8 mouse cellular contexts compared by ENCODE assay signal in genomic region chr8:108896468-108897346, GRCm38 (mm10).
DNase-seq lines count a peak whose midpoint lies in the region; ATAC-seq and TF ChIP-seq lines count a peak whose summit lies in the region.

No protein-coding gene starts in this region.

- WGBS in hindbrain, embryonic 14.5 days, result 26% methylated on average over 18 of the region's 18 CpGs
- 42% methylated on average over 18 of the region's 18 CpGs for WGBS in small intestine, adult 2 months

- peak; percentile 58 for ATAC-seq in hindbrain, embryonic 14.5 days (ENCODE audit: low FRiP score)

- no peaks in the 10 kb centered on the region for H3K9me3 ChIP-seq in hindbrain, embryonic 14.5 days (ENCODE audit: control insufficient read depth, low read length)
- H3K9me3 ChIP-seq in megakaryocyte, embryonic 14.5 days, result peaks cover 6% of the 10 kb centered on the region

- peak; percentile 83 for DNase-seq in MN1 (ENCODE audit: low spot score)
- DNase-seq in cerebellum, adult 11-12 months, result peak; percentile 68
- peak; percentile 88 for DNase-seq in gastrocnemius, adult 2 months
- peak; percentile 83 for DNase-seq in hindbrain, embryonic 14.5 days (ENCODE audit: low spot score)
- DNase-seq in layer of hippocampus, postnatal 14 days (ENCODE audit: low spot score in 2 of 2), result peak; percentile 61 to 62
- no peak for DNase-seq in embryo, embryonic 10.5 days (ENCODE audit: low spot score)

- intact Hi-C loops in gastrocnemius, adult 2 months (cut with DNase I), result no loop called here

- no peak overlapping the region for H3K4me2 ChIP-seq in hindbrain, embryonic 14.5 days (replicated peaks)

- no peaks in the 10 kb centered on the region for H3K27me3 ChIP-seq in hindbrain, embryonic 14.5 days (ENCODE audit: control insufficient read depth, insufficient read depth, low read length)
- H3K27me3 ChIP-seq in megakaryocyte, embryonic 14.5 days (replicated peaks), result peaks cover 11% of the 10 kb centered on the region
- H3K27me3 ChIP-seq in small intestine, adult 2 months (ENCODE audit: control insufficient read depth, insufficient read depth, low read length), result no peaks in the 10 kb centered on the region

- no peak for TF ChIP-seq CTCF in gastrocnemius, adult 2 months (IDR thresholded peaks at IDR 0.05)
- no peak for TF ChIP-seq CTCF in small intestine, adult 2 months (IDR thresholded peaks at IDR 0.05; ENCODE audit: extremely low read depth, insufficient read length, insufficient replicate concordance, low read depth, low read length)

- no peak for TF ChIP-seq POLR2A in small intestine, adult 2 months (IDR thresholded peaks at IDR 0.05; ENCODE audit: low read depth, low read length)

- peak overlapping the region; percentile 35 for H3K27ac ChIP-seq in gastrocnemius, adult 2 months
- peak overlapping the region; percentile 36 for H3K27ac ChIP-seq in hindbrain, embryonic 14.5 days
- H3K27ac ChIP-seq in small intestine, adult 2 months (ENCODE audit: insufficient read depth, low read depth, low read length), result 0 out of 2 replicates have a peak overlapping the region, but pooled peaks have one; percentile 47

- H3K4me1 ChIP-seq in hindbrain, embryonic 14.5 days (replicated peaks; ENCODE audit: control insufficient read depth, insufficient read depth, low read length), result peaks cover 49% of the 10 kb centered on the region
- peaks cover 15% of the 10 kb centered on the region for H3K4me1 ChIP-seq in megakaryocyte, embryonic 14.5 days
- peaks cover 2% of the 10 kb centered on the region for H3K4me1 ChIP-seq in small intestine, adult 2 months (ENCODE audit: control insufficient read depth, insufficient read depth, insufficient read length, low read length)

- H3K36me3 ChIP-seq in hindbrain, embryonic 14.5 days (replicated peaks; ENCODE audit: control insufficient read depth, insufficient read depth), result peaks cover 8% of the 10 kb centered on the region; the same call in 1 of the 2 replicates
- no peaks in the 10 kb centered on the region for H3K36me3 ChIP-seq in megakaryocyte, embryonic 14.5 days (replicated peaks; ENCODE audit: low read length)
- no peaks in the 10 kb centered on the region for H3K36me3 ChIP-seq in small intestine, adult 2 months (ENCODE audit: control insufficient read depth, insufficient read depth, low read length)

- H3K9ac ChIP-seq in hindbrain, embryonic 14.5 days, result peak overlapping the region; percentile 1; the same call in 1 of the 2 replicates

- H3K4me3 ChIP-seq in gastrocnemius, adult 2 months, result peak overlapping the region; percentile 39; the same call in 1 of the 2 replicates
- no peak overlapping the region for H3K4me3 ChIP-seq in hindbrain, embryonic 14.5 days (replicated peaks; ENCODE audit: low read length)
- H3K4me3 ChIP-seq in megakaryocyte, embryonic 14.5 days (replicated peaks), result peak overlapping the region; percentile 10
- H3K4me3 ChIP-seq in small intestine, adult 2 months (ENCODE audit: low read depth, low read length), result no peak overlapping the region

Comparison
In these comparisons a context has a peak if more than half of its experiments do, and no peak if none do; other contexts are left out.
1. H3K4me3 ChIP-seq: peak in gastrocnemius, adult 2 months (single experiment) and megakaryocyte, embryonic 14.5 days (single experiment); none in hindbrain, embryonic 14.5 days (single experiment) and small intestine, adult 2 months (single experiment).
2. Peak in every context shown above with its lines, with median percentiles within 50 percentile points of each other: H3K27ac ChIP-seq.